Mouse (Mus musculus): Measurements from ENCODE around the gene Mbnl2.

The Mbnl2 gene

DNA sequence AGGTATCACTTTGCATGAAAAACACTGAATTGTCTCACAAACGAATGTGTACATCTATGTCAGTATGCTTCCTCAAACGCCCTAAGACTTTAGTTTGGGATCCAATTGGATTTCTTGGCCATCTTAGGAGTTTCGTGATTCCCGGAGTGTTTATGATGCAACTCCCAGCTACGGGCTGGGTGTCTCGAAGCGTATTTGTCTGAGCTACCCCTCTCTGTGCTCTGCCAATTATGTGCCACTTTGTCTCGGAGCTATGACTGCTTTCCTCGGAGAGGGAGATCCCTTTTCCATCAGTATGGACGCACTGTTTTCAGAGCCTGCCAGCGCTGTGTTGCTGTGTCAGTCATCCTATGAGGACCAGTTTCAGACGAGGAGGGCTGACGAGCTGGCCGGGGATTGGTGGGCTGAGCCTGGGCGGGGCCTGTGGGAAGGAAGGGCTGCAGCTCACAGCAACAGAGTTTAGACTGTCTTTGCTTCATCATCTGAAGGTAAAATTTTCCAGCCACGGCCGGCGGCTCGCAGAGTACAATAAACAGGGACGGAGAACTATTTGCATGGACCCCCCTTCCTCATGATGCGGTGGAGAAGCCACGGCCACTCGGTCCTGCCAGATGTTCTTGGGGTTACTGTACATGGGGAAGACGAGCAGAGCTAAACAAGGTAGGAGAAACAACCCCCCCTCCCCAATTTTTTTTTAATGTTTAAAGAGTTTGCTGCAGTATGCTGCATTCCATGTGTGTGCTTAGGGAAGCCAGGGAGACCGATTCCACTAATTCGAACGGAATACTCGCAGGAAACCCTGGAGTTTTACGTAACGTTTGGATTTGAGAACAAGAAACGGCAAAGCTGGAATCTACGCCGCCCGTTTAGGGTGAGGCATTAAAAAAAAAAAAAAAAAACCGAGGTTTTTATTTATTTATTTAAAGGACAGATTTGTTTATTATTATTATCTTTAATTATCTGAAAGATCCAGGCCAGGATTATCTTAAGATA lies at the start of gene Mbnl2:
Gene Mbnl2 (plus strand): TSS at position 424 of the 993 bp plus-strand sequence.
- peak; percentile 97 for DNase-seq

DNA sequence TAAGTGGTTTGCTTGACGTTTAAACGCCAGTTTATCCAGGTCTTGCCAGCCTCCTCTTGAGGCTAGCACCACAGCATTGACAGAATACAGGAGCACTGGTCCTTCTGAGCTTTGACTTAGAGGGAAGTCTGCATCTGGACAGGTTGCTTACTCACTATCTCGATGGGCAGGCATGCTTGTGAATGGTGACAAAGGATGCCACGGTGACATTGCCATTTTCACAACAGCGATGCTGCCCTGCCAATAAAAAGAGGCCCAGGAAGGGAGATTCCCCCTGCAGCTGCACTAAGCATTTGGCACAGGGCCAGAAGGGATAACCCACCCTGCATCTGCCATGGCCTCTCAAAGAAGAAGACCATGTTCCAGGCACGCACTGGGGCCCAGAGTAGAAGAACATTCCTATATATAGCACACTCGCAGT lies 43.4 kb upstream of the Mbnl2 start:
- no peak for DNase-seq

DNA sequence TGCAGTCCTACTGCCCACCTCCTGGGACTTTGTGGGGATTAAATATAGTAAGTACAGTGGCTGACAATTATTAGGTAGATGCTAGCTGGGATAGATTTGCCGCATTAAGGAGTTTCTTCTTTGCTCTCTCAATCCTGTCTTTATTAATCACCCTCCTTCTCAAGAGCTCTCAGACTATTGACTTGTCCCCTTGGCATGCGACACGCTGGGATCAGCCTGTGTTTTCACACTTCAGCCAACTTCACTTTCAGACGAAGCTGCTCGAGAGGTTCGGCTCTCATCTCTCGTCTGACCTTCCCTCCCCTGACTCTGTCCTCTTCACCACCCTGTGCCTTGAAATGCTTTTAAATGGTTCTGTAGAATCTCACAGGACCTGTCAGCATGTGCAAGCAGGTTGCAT lies 39.9 kb upstream of the Mbnl2 start:
- no peak for DNase-seq

DNA sequence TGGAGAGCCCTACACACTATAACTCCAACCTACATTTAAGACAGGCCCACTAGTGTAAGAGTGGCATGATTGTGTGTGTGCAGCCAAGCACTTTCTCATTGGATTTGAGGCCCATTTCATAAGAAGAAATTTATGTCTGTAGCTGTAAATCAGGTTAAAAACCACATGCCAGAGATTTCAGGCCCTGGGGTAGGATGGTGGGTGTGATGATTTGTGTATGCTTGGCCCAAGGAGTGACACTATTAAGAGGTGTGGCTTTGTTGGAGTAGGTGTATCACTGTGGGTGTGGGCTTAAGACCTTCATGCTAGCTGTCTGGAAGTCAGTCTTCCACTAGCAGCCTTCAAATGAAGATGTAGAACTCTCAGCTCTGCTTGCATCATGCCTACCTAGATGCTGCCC lies 37.0 kb upstream of the Mbnl2 start:
- DNase-seq, result no peak

DNA sequence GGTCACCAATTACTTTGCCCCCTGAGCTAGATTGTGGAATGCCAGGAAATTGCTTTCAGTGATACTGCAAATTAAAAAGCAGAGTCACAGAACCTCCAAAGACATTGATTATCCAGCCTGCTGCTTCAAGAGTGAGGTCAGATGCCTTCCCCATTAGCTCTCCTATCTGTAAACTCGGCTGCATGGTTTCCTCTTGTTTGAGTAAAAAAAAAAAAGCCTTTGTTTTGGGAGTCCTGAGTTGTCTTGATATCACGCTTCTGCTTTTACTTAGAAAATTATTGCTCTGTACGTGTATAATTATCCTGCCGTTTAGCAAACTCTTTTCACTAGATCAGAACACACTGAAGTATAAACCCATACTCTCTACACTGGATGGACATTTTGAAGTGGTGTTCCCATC lies 35.3 kb upstream of the Mbnl2 start:
- no peak for DNase-seq

DNA sequence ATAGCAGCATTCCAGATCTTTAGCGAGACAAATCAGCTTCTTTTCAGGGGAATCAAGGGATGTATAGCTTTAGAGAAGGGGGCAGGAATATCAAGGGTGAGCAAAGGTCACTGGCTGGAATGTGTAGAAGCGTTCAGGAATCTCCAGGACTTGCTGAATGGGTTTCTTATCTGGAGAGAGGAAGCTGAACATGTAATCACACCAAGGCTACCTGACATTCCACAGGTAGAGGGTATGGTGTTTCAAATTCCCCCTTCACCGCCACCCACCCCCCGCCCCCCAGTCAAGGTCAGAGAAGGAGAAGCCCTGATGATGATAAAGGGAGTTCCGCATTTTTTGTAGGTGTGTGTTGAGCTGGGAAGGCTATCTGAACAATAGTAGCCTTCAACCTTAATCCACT lies 32.8 kb upstream of the Mbnl2 start:
- no peak for DNase-seq

DNA sequence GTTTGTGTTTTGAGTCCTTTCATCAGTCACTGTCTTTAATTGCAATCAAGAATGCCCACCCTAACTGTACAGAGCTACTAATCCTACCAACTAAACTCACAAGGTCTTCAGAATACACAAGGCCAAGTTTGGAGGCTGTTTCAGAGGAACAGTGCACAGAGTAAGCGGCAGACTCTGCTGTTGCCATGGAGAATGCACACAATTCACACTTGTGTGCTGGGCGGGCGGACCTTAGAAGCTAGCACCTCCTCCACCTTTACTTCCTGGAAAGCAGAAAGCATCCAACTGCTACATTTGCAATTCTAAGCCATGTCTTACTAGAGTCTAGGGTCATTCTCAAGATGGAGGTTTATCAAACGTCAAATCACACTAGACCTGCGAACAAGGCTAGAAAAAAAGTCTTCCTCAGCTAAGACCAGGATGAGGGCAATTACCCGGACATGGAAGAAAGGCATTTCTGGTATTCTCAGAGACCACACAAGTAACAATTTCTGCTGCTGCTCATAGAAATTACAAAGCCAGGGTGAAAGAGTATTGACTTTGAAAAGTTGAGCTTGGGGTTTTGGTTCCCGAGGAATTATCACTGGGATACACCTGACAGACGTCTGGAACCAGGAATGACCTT lies 30.3 kb upstream of the Mbnl2 start:
- DNase-seq, result no peak

DNA sequence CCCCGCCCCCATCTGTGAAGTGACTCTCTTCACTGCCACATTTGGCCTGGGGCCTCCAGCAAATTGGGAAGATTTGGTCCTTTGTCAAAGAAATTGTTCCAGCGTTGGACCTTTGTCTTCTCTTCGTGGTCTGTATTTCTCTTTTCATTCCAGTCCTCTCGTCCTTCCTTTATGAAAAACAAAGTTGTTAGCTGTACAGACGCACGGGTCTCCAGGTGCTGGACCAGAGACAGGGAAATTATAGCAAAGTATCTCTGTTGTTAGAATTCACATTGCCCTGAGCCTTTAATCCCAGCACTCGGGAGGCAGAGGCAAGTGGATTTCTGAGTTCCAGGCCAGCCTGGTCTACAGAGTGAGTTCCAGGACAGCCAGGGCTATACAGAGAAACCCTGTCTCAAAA lies 22.1 kb upstream of the Mbnl2 start:
- no peak for DNase-seq

DNA sequence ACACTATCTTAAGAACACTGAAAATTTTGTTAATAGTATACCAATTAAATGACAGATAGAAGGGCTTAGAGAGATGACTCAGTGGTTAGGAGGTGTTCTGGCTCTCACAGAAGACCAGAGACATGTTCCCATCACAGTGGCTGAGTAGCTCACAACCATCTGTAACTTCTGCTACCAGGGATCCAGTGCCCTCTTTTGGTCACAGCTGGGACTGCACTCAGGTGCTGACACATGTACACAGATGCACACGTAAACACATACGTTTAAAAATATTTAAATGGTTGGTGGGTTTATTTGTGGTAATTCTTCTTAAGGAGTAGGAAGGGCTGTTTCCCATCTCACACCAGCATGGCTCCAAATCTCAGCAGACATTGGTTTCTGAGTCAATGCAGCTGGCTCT lies 19.3 kb upstream of the Mbnl2 start:
- DNase-seq, result no peak

DNA sequence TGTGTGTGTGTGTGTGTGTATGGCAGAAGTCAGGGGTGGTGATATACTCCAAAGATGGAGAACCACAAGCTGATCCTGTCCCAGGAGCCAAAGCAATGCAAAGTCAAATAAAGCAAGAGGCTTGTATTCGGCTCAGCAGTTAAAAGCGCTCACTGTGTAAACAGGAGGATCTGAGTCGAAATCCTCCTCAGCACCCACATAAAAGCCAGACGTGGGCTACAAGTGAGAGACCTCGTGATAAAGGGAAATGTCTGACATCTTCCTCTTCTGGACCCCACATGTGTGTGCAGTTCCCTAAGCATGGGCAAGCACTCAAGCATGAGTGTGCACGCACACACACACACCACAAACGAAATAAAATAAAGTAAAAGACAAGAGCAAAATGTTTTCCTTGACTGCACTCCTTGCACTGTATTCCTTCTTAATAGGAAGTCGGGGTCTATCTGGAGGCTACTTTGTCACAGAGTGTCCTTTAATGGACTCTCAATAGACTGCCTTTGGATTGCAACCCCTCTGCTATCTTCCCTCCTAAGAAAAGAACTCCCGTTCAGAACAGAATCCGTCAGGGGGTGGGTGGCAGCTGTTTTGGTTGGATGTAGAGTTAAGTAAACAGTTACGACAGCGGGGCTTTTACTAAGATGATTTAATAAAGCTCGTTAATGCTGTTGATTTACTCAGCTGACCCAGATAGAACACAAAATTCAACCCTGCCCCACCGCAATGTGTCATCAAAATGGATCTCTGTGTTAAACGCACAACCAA lies 18.7 kb upstream of the Mbnl2 start:
- DNase-seq, result no peak

DNA sequence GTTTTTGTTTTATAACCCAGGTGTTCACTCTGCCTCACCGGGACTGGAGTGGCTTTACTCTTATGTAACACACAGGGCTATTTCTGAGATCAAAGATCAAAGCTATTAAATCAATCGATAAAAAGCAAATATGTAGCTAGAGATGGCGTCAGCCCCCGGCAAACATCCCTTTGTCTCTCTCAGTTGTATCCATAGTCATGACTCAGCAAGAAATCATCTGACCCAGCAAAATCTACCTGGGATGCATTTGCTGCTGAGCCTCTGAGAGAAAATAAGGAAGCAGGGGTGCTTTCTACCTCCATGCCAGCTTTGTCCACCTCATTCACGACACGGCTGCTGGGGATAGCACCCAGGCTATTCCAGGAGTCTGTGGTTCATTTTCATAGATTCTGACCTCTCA lies 18.0 kb upstream of the Mbnl2 start:
- DNase-seq, result no peak

DNA sequence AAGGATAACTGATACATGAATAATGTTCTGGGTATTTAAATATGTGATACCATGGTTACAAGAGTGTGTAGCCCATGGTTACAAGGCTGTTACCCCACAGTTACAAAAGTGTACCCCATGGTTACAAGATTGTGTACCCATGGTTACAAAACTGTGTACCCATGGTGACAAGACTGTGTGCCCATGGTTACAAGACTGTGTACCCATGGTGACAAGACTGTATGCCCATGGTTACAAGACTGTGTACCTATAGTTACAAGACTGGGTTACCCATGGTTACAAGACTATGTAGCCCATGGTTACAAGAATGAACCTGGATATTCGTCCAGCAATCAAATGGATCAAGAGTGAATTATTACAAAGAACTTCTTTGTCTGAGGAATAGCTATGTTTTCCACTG lies 16.0 kb upstream of the Mbnl2 start:
- no peak for DNase-seq

DNA sequence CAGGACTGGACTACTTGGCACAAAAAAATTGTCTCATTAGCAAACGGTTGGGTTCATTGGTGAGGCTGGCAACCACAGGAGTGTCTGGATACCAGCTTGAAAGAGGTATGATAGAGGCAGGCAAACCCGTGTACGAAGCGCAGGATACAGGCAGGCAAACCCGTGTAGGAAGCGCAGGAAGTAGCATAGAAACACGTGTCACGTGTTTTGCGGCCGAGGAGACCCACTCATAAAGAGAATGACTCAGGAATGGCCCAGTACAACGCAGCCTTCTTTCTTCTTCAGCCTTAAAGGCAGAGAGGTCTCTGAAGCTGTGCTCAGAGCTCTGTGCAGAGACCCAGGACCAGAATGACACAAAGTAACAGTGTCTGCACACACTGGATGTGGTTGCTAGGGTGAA lies 13.9 kb upstream of the Mbnl2 start:
- DNase-seq, result no peak

DNA sequence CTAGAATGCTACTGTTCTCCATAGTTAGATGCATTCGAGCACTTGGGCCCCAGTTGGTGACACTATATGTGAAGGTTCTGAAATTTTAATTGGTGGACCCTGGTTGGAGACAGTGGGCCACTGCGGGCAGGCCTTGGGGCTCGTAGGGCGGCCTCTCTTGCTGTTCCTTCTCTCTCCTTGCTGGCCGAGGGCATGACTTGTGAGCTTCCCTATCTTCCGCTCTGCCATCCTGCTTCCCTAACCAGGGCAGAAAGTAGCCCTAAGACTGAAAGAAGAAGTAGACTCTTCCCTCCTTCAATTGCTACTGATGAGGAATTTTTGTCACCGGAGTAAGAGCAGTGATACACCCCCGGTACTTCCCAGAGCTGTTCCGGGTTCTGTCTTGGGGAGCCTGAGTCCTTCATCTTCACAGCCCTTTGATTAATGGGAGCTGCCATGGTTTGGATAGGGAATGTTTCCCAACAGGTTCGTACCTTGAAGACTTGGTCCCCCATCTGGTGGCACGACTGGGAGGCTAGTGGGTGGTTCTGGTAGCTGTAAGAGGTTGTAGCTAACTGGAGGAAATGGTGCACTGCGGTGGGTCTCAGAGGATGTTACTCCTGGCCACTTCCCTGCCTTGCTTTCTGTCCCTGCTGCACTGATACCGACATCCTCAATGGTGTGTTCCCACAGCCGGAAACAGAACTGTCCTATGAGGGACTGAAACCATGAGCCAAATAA lies 12.6 kb upstream of the Mbnl2 start:
- DNase-seq, result no peak

DNA sequence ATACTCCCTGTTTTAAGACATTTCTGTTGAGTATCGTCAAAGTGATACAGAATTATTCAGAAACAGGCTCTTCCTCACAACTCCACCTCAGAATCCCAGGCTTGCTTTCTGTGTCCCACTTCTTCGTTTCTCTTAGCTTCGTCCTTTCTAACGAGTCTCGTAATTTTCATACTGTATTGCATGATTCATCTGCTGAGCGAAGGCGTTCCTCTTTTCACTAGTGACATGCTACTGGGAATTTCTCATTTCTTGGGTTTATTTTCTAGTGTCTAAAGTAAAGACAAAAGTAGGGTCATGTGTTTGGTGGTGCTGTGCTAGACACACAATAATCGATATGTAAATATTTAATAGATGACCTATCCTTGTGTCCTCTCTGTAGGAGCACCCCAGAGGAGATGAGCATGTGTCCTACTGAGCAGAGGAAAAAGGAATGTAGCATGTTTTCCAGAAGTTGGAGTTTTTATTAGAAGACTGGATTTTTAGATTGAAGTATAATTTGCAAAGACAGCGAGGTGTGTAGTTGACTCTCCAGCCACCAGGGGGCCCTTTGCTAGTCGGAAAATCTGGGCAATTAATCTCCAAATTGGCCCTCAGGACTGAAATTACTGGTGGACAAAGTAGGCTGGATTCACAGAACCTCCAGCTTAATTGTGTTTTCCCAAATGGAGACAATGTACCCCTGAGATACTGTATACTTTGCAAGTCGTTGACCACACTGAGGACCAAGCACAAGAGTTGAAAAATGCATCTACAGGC lies 11.9 kb upstream of the Mbnl2 start:
- peak; percentile 48 for DNase-seq

DNA sequence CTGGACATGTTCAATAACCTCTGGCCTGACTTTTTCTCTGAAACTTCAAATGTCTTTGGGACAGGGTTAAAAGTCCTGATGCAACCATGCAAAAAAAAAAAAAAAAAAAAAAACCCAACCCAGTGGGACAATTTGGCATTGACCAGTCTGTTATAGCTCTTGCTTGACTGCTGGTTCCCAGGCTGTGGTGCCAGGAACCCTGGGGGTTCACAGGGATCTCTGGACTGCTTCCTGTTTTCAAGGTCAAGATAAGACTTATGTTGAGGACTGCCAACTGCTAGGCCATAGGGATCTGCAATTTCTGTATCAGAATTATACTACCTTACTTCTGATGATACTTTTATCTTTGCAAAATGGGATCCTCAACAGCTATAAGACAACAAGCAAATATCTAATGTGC lies 9.6 kb upstream of the Mbnl2 start:
- no peak for DNase-seq

DNA sequence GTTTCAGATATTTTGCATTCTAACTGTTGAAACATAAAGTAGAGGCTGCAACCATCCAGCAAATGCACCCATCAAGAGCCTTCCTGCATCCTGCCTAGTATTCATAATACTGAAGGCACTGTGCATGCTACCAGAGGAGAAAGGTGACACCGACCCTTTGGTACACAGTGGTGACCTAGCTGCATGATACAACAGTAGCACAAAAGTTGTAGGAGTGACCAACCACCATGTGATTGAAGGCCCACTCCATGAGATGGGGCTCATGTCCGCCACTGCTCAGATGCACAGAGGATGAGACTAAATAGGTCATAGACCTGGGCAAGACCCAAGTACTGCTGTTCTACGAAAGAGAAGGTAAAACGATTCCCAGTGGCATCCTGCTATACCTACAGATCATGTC lies 8.3 kb upstream of the Mbnl2 start:
- no peak for DNase-seq

DNA sequence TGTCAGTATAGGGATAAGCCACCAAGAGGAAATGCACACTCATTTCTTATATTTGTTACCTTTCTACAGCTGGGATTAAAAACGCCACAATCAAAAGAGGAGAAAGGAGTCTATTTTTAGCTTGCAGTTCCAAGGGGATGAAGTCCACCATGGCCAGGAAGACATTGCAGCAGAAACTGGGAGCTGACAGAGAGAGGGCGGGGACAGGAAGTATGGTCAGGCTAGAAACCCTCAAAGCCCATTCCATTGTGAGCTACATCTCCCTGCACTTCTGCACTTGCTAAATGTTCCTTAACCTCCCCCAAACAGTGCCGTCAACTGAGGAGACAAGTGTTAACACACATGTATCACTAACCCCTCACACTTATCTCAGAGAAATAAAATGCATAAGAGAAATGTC lies 5.4 kb upstream of the Mbnl2 start:
- no peak for DNase-seq

DNA sequence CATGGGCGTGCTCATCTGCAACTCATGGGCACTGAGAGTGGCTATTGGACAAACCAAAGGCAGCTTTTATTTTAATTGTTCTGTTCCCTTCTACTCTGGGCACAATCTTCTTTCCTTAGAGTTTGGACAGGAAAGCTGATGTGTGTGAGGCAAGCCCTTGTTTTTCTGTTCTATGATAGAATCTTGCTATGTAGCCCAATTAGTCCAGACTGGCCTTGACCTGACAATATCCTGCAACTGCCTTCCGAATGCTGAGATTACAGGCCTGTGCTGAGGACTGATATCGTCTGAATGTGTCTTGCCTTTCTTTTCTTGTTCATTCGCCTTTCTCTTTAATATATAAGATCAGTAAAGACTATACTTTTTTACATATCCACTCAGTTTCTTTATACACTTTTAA lies 4.8 kb upstream of the Mbnl2 start:
- DNase-seq, result no peak

DNA sequence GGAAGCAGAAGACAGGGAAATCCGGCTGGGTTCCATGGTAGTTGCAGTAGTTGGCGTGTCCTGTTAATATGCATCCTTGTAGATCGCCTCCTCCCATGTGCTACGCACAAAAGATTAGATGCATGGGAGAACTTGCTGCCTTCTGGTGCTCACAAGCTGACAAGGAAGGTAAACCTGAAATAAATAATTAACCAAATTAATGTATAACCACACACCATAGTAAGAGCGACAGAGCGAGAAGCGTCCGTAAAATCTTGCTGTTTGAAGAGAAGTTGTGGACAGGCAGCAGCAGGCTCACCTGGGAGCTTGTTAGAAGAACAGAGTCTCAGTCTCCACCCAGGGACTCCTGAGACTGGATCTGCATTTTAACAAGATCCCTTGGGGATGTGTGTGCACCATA lies 4.4 kb upstream of the Mbnl2 start:
- no peak for DNase-seq

DNA sequence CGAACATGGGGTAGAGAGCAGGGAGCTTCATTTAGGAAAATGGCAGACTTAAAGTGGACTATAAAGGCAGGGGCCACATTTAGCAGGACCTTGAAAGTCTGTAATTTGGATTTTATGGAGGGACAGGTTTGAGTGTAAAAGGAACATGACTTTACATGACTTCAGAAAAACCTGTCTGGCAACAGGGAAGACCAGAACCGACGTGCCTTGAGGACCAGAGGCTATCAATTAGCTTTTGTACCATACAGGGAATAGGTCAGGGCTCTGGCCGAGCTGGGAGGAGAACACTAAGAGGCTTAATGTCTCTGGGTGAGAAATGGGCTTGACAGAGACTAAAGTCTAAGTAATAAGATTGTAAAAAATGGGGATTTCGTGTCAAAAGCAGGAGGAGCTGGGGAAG lies 1.7 kb upstream of the Mbnl2 start:
- no peak for DNase-seq

DNA sequence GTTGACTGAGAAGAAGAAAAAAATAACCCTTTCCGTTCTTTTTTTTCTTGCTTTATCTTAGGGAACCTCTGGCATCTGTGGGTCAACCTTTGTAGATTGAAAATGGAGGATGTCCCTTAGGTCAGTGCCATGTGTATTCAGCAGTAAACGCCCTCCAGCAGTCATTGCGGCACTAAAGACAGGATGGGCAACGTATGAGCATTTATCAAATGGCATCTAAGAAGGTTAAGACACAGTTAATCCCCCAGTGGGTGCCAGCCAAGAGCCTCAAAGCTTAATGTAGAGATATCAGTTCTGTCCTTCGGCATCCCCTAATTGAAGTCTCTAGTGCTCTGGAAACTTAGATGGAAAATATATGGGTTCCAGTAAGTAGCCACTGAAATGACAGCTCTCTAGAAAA lies 723 bp upstream of the Mbnl2 start:
- DNase-seq, result peak; percentile 46

Data from cerebellum, adult 9-11 months (tissue).